Mouse (Mus musculus): Measurements from ENCODE around the gene Gm5152. TPM values are rescaled to one million over a fixed set of nuclear protein-coding genes. Genes with fewer than 3 reads are reported as not detected.
"Not testable (repeated sequence)": the region's sequence is repeated elsewhere in the genome, so short reads cannot be mapped to it uniquely, and the experiment has no call there.

Gene Gm5152
- not detected in 2 replicates for total RNA-seq (2021)
- long read RNA-seq = 0 reads

DNA sequence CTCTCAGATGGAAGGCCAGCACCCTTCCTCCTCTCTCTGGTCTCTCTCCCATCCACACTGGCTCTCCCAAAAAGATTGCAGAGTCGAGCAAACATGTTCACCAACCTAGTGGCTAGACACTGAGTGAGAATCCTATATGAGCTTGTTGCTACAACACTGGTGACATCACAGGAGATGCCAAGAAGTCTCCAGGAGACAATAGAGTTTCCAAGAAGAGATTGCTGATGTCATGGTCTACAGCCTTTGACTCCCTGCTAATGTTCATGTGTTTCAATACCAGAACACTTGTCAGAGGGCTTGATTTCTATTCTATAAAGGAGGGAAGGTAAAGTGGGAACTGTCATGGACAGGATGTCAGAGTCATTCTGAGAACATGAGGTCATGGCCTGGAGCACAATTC, at the start of gene Gm5152:
TSS of gene Gm5152 (minus strand) at position 101 of the 400 bp plus-strand sequence.
- DNase-seq = not testable (repeated sequence)

DNA sequence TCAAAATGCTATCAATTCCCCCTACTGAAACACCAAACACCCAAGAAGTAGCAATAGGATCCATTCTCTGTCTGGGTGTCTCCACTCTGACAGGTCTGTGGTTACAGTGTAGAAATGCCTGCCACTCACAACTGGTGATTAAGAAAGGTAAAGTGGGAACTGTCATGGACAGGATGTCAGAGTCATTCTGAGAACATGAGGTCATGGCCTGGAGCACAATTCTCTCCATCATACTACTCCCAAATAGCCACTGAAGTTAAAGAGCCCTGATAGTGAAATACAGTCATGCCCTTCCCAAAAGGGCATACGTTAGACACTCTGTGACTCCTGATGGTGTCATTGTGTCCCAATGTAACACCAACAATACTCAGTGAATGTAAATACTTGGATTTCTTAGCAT, 8.4 kb upstream of the Gm5152 start:
- not testable (repeated sequence) for DNase-seq

DNA sequence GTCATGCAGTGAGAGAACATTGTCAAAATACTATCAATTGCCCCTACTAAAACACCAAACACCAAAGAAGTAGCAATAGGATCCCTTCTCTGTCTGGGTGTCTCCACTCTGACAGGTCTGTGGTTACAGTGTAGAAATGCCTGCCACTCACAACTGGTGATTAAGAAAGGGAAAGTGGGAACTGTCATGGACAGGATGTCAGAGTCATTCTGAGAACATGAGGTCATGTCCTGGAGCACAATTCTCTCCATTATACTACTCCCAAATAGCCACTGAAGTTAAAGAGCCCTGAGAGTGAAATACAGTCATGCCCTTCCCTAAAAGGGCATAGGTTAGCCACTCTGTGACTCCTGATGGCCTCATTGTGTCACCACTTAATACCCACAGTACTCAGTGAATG, 556 bp downstream of the Gm5152 start:
- DNase-seq = not testable (repeated sequence)

DNA sequence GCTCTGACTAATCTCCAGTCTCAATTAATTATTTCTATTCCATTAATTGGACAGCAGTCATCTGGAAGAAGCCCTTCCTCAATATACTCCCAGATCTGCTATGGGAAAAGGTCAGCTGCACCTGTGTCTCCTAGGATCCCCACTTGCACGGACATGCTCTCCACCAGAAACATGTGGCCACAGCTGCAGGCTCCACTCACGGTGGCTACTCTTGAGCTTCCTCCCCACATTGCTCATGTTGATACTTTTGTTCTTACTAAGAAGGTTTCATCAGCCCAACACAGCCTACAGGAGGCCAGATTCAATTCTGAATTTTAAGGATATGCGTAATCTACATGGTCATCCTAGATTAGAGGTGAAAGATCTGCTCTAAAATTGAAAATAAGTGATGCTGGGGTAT, 5.9 kb downstream of the Gm5152 start:
- not testable (repeated sequence) for DNase-seq

DNA sequence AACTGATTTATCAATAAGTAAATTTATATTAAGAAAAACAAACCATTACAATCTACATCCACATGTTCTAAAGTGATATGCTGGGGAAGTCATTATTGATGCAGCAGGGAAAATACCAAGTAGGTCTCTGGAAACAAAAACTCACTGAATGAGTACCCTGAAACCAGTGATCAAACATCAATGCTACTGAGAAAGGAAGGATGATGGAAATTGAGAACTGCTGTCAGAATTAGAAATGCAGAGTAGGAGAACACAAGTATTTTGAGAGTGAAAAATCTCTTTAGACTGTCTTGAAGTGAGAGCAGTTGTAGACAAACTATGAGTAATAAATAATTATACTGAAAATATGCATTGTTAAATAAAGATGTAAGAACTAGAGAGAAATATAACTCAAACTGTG, 26.0 kb downstream of the Gm5152 start:
- DNase-seq = no peak

DNA sequence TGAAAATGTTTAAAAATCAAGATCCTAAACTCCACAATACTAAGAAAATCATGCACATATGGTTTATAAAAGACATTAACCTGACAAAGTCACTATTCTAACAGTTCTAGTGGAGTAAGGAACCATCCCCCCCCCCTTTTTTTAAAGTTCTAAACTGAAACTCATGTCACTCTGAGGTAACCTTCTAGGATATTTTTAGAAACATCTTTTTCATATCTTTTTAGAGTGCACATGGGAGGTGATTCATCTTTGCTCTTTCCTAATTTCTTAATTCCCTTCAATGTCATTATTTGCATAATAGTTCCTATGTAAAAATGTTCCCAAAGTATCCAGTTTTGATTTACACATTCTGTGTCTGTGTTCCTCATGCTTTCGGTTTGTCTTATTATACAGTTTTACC, 43.3 kb downstream of the Gm5152 start:
- DNase-seq = no peak

DNA sequence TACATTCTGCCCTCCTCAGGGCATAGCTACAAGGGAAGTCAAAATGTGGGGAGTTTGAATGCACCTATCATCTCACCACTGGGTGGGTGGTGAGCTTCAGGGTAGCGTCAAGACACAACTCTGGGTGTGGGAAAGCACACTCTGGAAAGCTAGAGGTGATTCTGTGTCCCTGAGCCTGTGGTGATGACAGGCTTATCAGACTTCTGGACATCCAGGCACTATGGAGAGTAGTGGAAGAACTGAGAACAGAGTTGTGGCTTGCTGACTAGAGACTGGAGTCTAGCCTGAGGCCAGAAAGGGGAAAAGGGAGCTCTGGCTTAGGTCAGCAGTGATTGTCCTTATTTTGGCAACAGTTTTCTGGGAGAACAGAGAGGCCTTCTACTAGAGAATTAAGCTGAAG, 49.4 kb downstream of the Gm5152 start:
- DNase-seq = no peak
